Mouse (Mus musculus) forebrain, postnatal 0 days (tissue): ENCODE data around the gene Exosc10. TPM values are rescaled to one million over a fixed set of nuclear protein-coding genes. Genes with fewer than 3 reads are reported as not detected.

Source experiments
- ATAC-seq: fragments of 200-750 bp; cut with Nextera tagmentation; 2 replicates; pipeline ENCODE4 v1.8.0; 2017; ENCODE audit warnings: mild to moderate bottlenecking, moderate library complexity
- DNase-seq: peaks from one replicate; pipeline ENCODE4 v3.0.0-alpha.2; 2015
- H3K27ac ChIP-seq: fragments of 300-500 bp; sonication (generic); 2 replicates; pipeline ENCODE4 v1.5.1; 2014; ENCODE audit warnings: low read depth, mild to moderate bottlenecking, antibody characterized with exemption, low read length, moderate library complexity, mixed read lengths
- H3K27me3 ChIP-seq: fragments of 300-500 bp; sonication (generic); 2 replicates; pipeline ENCODE4 v1.6.1; 2014; ENCODE audit warnings: mild to moderate bottlenecking, low read length, mixed read lengths; ENCODE audit not compliant: insufficient read depth
- H3K36me3 ChIP-seq: fragments of 300-500 bp; sonication (generic); 2 replicates; pipeline ENCODE4 v1.6.1; 2014; ENCODE audit warnings: mild to moderate bottlenecking, moderate library complexity; ENCODE audit not compliant: insufficient read depth
- H3K4me1 ChIP-seq: fragments of 300-500 bp; sonication (generic); 2 replicates; pipeline ENCODE4 v1.6.1; 2014; ENCODE audit warnings: antibody characterized with exemption; ENCODE audit not compliant: insufficient read depth
- H3K4me2 ChIP-seq: fragments of 300-500 bp; sonication (generic); 2 replicates; pipeline ENCODE4 v1.6.1; 2014; ENCODE audit warnings: low read depth, mild to moderate bottlenecking, moderate library complexity
- H3K4me3 ChIP-seq: fragments of 300-500 bp; sonication (generic); 2 replicates; pipeline ENCODE4 v1.5.1; 2014; ENCODE audit warnings: low read depth, low read length, mixed read lengths
- H3K9ac ChIP-seq: fragments of 300-500 bp; sonication (generic); 2 replicates; pipeline ENCODE4 v1.6.1; 2014; ENCODE audit warnings: mild to moderate bottlenecking
- H3K9me3 ChIP-seq: fragments of 300-500 bp; sonication (generic); 2 replicates; pipeline ENCODE4 v1.6.1; 2016; ENCODE audit warnings: low read length
- CTCF ChIP-seq: sonication (generic); IDR thresholded peaks from 2 replicates; pipeline ENCODE4 v1.5.1; 2016; ENCODE audit warnings: antibody characterized with exemption, control low read depth, low read depth
- WGBS: fragments of 180-500 bp; shearing (Covaris S2); extraction: QIAGEN DNeasy Blood & Tissue Kit; methylation state at CpG from one replicate; pipeline ENCODE4 v1.1.7; 2014; 5-methylcytosine and 5-hydroxymethylcytosine counted together
- polyA plus RNA-seq: library from polyadenylated mRNA; unstranded; fragments of >200 nt; fragmentation: Nextera tagmentation; extraction: Ambion mirVana; gene quantifications from 2 replicates; pipeline ENCODE4 v1.2.1, GENCODE M21; 2015
- total RNA-seq: library from RNA; depleted of rRNA; stranded (reverse); fragments of >200 nt; gene quantifications from 2 replicates; pipeline ENCODE4 v1.2.3, GENCODE M21; 2014

The Exosc10 gene
- total and polyA plus RNA-seq, 2 experiments from 2014 or later, result 76.8 to 80.0 TPM

GRCm38 (mm10) chr4:148596731-148597130, 38.5 kb downstream of the Exosc10 start:
- peaks cover 50% of the 10 kb centered on the region for H3K36me3 ChIP-seq
- no peak overlapping the region for H3K4me2 ChIP-seq
- H3K27me3 ChIP-seq, result no peaks in the 10 kb centered on the region
- 98% methylated on average over 3 of the region's 3 CpGs for WGBS
- no peak overlapping the region for H3K9ac ChIP-seq
- no peak overlapping the region for H3K27ac ChIP-seq
- H3K9me3 ChIP-seq, result no peaks in the 10 kb centered on the region
- ATAC-seq (no peak), DNase-seq (no peak)
- H3K4me1 ChIP-seq, result peaks cover 6% of the 10 kb centered on the region; the same call in 1 of the 2 replicates
- H3K4me3 ChIP-seq, result no peak overlapping the region
- no peak for TF ChIP-seq CTCF

GRCm38 (mm10) chr4:148598826-148599225, 40.6 kb downstream of the Exosc10 start:
- no peak for TF ChIP-seq CTCF
- 93% methylated on average over 12 of the region's 12 CpGs for WGBS
- Histone ChIP-seq H3K27me3 (no peaks in the 10 kb centered on the region), H3K36me3 (peaks cover 42% of the 10 kb centered on the region), H3K9me3 (no peaks in the 10 kb centered on the region), H3K4me1 (no peaks in the 10 kb centered on the region), H3K4me3 (no peak overlapping the region), H3K27ac (no peak overlapping the region), H3K9ac (no peak overlapping the region), H3K4me2 (no peak overlapping the region)
- no peak for DNase-seq
- ATAC-seq, result no peak

DNA sequence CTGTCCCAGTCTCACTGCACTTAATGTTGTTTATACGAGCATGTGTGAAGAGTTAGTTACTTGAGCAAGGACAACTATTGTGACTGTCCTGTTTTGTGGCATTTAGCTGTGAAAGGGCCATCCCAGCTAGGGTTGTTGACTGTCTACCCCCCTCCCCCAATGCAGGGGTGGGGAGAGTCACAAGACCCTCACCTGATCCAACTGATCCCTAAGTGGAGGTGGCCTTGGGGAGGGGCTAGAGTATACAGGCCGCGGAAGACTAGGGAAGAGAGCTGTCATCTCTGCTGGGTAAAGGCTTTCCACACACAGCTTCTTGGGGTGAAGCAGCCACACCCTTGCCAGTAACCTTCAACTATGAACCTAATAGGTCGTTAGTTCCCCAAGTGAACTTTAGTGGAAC, 42.1 kb downstream of the Exosc10 start:
- H3K4me3 ChIP-seq, result no peak overlapping the region
- no peaks in the 10 kb centered on the region for H3K9me3 ChIP-seq
- DNase-seq, result no peak
- no peak for ATAC-seq
- no peak overlapping the region for H3K4me2 ChIP-seq
- H3K36me3 ChIP-seq, result peaks cover 27% of the 10 kb centered on the region
- H3K9ac ChIP-seq, result no peak overlapping the region
- H3K27ac ChIP-seq, result no peak overlapping the region
- no peaks in the 10 kb centered on the region for H3K4me1 ChIP-seq
- 87% methylated on average over 4 of the region's 4 CpGs for WGBS
- no peak for TF ChIP-seq CTCF
- H3K27me3 ChIP-seq, result no peaks in the 10 kb centered on the region

- H3K27ac ChIP-seq, result no peak overlapping the region
- TF ChIP-seq CTCF, result no peak
- no peak overlapping the region for H3K4me3 ChIP-seq
- no peak overlapping the region for H3K9ac ChIP-seq
- H3K36me3 ChIP-seq, result peaks cover 16% of the 10 kb centered on the region; the same call in 1 of the 2 replicates
- WGBS, result 84% methylated on average over 4 of the region's 4 CpGs
- no peak overlapping the region for H3K4me2 ChIP-seq
- H3K9me3 ChIP-seq, result no peaks in the 10 kb centered on the region
- DNase-seq, result no peak
- ATAC-seq, result no peak
- H3K4me1 ChIP-seq, result no peaks in the 10 kb centered on the region
- no peaks in the 10 kb centered on the region for H3K27me3 ChIP-seq
These were observed 43.6 kb downstream of the Exosc10 start for GRCm38 (mm10) chr4:148601871-148602270.

DNA sequence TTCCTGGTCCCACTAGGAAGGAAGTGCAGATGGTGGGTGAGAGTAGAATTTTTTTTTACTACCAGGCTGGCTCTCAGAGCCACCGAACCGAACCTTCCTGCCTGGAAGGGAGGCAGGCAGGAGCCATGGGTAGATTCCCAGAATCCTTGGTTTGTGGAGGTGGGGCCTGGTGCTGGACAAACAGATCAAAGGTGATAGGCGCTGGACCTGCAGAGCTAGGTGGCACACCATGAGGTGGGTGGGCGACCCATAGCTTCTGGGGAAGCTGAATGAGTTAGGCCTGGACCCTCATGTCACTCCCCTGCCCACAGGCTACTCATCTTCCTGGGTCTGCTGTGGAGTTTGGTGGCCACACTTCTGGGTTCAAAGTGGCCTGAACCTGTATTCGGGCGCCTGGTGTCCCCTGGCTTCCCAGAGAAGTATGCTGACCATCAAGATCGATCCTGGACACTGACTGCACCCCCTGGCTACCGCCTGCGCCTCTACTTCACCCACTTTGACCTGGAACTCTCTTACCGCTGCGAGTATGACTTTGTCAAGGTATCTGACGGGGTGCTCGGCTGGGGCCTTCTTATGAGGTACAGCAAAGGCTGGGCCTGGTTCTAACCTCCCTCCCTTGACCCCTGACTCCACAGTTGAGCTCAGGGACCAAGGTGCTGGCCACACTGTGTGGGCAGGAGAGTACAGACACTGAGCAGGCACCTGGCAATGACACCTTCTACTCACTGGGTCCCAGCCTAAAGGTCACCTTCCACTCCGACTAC, 44.3 kb downstream of the Exosc10 start, which contains the start of gene Masp2:
Gene Masp2 (plus strand): TSS at position 198 of the 764 bp plus-strand sequence.
- no peak within 1 kb of the TSS for H3K4me2 ChIP-seq
- no peak within 1 kb of the TSS for H3K27ac ChIP-seq
- no peak within 1 kb of the TSS for H3K4me3 ChIP-seq
- H3K9ac ChIP-seq, result no peak within 1 kb of the TSS
- WGBS, result 92% methylated on average over 14 of the region's 14 CpGs
- no peak for TF ChIP-seq CTCF
- no peaks in the 10 kb centered on the region for H3K27me3 ChIP-seq
- H3K9me3 ChIP-seq, result no peaks in the 10 kb centered on the region
- ATAC-seq, result no peak
- peaks cover 16% of the 10 kb centered on the region; the same call in 1 of the 2 replicates for H3K36me3 ChIP-seq
- DNase-seq, result no peak
- H3K4me1 ChIP-seq, result no peaks in the 10 kb centered on the region

DNA sequence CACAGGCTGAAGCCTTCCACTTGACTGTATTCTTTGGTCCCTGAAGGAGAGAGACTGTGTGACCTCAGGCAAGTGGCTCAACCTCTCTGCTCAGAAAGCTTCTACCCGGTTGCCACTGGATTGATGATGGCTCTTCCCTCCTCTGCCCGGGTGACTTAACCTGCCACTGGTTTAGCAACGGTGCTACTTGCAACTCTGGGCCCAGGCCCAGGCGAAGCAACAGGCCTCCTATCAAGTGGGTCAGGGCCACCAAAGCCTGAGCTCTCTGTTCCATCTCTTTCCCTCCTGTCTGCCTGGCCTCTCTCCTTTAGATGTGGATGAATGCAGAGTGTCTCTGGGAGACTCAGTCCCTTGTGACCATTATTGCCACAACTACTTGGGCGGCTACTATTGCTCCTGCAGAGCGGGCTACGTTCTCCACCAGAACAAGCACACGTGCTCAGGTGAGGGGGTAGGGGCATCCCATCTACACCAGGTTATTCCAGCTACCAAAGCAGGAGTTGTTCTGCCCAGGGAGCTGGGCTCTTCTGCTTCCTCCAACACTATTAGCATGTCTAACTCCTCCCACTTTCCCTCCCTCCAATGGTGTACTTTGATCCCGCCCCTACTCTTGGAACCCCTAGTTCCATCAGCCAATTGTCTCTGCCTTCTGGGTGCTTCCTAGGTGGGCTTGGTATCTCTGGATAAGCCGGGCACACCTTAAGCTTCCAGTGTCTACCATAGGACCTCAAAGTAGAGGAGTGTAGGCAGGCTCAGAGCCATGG, 45.3 kb downstream of the Exosc10 start:
- TF ChIP-seq CTCF, result no peak
- Histone ChIP-seq H3K27me3 (no peaks in the 10 kb centered on the region), H3K36me3 (peaks cover 12% of the 10 kb centered on the region), H3K4me3 (no peak overlapping the region), H3K27ac (no peak overlapping the region), H3K9me3 (no peaks in the 10 kb centered on the region), H3K9ac (no peak overlapping the region), H3K4me2 (no peak overlapping the region), H3K4me1 (no peaks in the 10 kb centered on the region)
- DNase-seq, result no peak
- 73% methylated on average over 10 of the region's 10 CpGs for WGBS
- ATAC-seq, result peak; percentile 29; the same call in 1 of the 2 replicates

GRCm38 (mm10) chr4:148604141-148604540, 45.9 kb downstream of the Exosc10 start:
- TF ChIP-seq CTCF, result no peak
- Histone ChIP-seq H3K9me3 (no peaks in the 10 kb centered on the region), H3K36me3 (peaks cover 12% of the 10 kb centered on the region), H3K4me3 (no peak overlapping the region), H3K27ac (no peak overlapping the region), H3K4me2 (no peak overlapping the region), H3K9ac (no peak overlapping the region), H3K27me3 (no peaks in the 10 kb centered on the region), H3K4me1 (no peaks in the 10 kb centered on the region)
- ATAC-seq, result no peak
- WGBS, result 79% methylated on average over 7 of the region's 7 CpGs
- no peak for DNase-seq
